Mouse (Mus musculus) liver, embryonic 11.5 days (tissue): ENCODE results near the gene Adk. TPM values are rescaled to one million over a fixed set of nuclear protein-coding genes. Genes with fewer than 3 reads are reported as not detected.

Source experiments
- ATAC-seq: fragments of 200-750 bp; cut with Nextera tagmentation; replicated peaks from 2 replicates; pipeline ENCODE4 v1.8.0; 2017; ENCODE audit warnings: moderate number of reproducible peaks, mild to moderate bottlenecking, moderate TSS enrichment, moderate library complexity; ENCODE audit not compliant: low FRiP score
- DNase-seq: peaks from one replicate; pipeline ENCODE4 v3.0.0-alpha.2; 2017; ENCODE audit warnings: low spot score
- H3K27ac ChIP-seq: fragments of 300-500 bp; sonication (generic); 2 replicates; pipeline ENCODE4 v1.5.1; 2014; ENCODE audit warnings: mild to moderate bottlenecking, low read depth, low read length, control low read depth
- H3K27me3 ChIP-seq: fragments of 300-500 bp; sonication (generic); replicated peaks from 2 replicates; pipeline ENCODE4 v1.6.1; 2014; ENCODE audit warnings: low read length, mixed read lengths; ENCODE audit not compliant: control insufficient read depth, insufficient read depth
- H3K36me3 ChIP-seq: fragments of 300-500 bp; sonication (generic); 2 replicates; pipeline ENCODE4 v1.6.1; 2014; ENCODE audit warnings: mild to moderate bottlenecking, low read length, moderate library complexity, mixed read lengths; ENCODE audit not compliant: control insufficient read depth, insufficient read depth
- H3K4me1 ChIP-seq: fragments of 300-500 bp; sonication (generic); replicated peaks from 2 replicates; pipeline ENCODE4 v1.6.1; 2014; ENCODE audit warnings: low read length, mixed read lengths; ENCODE audit not compliant: control insufficient read depth, insufficient read depth
- H3K4me2 ChIP-seq: fragments of 300-500 bp; sonication (generic); 2 replicates; pipeline ENCODE4 v1.6.1; 2014; ENCODE audit warnings: mild to moderate bottlenecking, control low read depth, moderate library complexity
- H3K4me3 ChIP-seq: fragments of 300-500 bp; sonication (generic); 2 replicates; pipeline ENCODE4 v1.5.1; 2014; ENCODE audit warnings: low read depth, low read length, control low read depth
- H3K9ac ChIP-seq: fragments of 300-500 bp; sonication (generic); 2 replicates; pipeline ENCODE4 v1.6.1; 2014; ENCODE audit warnings: low read depth, low read length, control low read depth
- H3K9me3 ChIP-seq: fragments of 300-500 bp; sonication (generic); 2 replicates; pipeline ENCODE4 v1.6.1; 2016; ENCODE audit warnings: low read length, inconsistent platforms, mixed read lengths; ENCODE audit not compliant: control insufficient read depth
- WGBS: fragments of 180-500 bp; shearing (Covaris S2); extraction: QIAGEN DNeasy Blood & Tissue Kit; methylation state at CpG from one replicate; pipeline ENCODE4 v1.1.7; 2014; 5-methylcytosine and 5-hydroxymethylcytosine counted together
- polyA plus RNA-seq: library from polyadenylated mRNA; unstranded; fragments of >200 nt; fragmentation: Nextera tagmentation; extraction: Ambion mirVana; gene quantifications from 2 replicates; pipeline ENCODE4 v1.2.1, GENCODE M21; 2014

Gene Adk
- polyA plus RNA-seq, 1 experiment from 2014 or later: 253 TPM

- Histone ChIP-seq H3K4me2 (peak overlapping the region; percentile 95), H3K27ac (peak overlapping the region; percentile 94; the same call in 1 of the 2 replicates), H3K4me3 (peak overlapping the region; percentile 74), H3K9ac (peak overlapping the region; percentile 87), H3K4me1 (peaks cover 3% of the 10 kb centered on the region; the same call in 1 of the 2 replicates), H3K36me3 (peaks cover 5% of the 10 kb centered on the region; the same call in 1 of the 2 replicates), H3K9me3 (no peaks in the 10 kb centered on the region), H3K27me3 (no peaks in the 10 kb centered on the region)
- DNase-seq: no peak
- WGBS: 9% methylated on average over 8 of the region's 8 CpGs
- ATAC-seq: no peak
Observed at GRCm38 (mm10) chr14:21053151-21053550, 777 bp downstream of the Adk start.

- 50% methylated on average over 7 of the region's 7 CpGs for WGBS
- H3K36me3 ChIP-seq: peaks cover 5% of the 10 kb centered on the region; the same call in 1 of the 2 replicates
- peaks cover 3% of the 10 kb centered on the region; the same call in 1 of the 2 replicates for H3K4me1 ChIP-seq
- peak overlapping the region; percentile 74 for H3K4me3 ChIP-seq
- peak overlapping the region; percentile 95 for H3K4me2 ChIP-seq
- DNase-seq (no peak), ATAC-seq (no peak)
- no peak overlapping the region for H3K27ac ChIP-seq
- no peaks in the 10 kb centered on the region for H3K27me3 ChIP-seq
- H3K9me3 ChIP-seq: no peaks in the 10 kb centered on the region
- H3K9ac ChIP-seq: no peak overlapping the region
Observed at GRCm38 (mm10) chr14:21053586-21053985, 1.2 kb downstream of the Adk start.

GRCm38 (mm10) chr14:21058972-21059371 is 6.6 kb downstream of the Adk start:
- no peak for ATAC-seq
- Histone ChIP-seq H3K9ac (no peak overlapping the region), H3K4me2 (no peak overlapping the region), H3K27ac (no peak overlapping the region), H3K4me1 (peaks cover 6% of the 10 kb centered on the region), H3K4me3 (no peak overlapping the region), H3K9me3 (no peaks in the 10 kb centered on the region), H3K27me3 (no peaks in the 10 kb centered on the region), H3K36me3 (peaks cover 5% of the 10 kb centered on the region; the same call in 1 of the 2 replicates)
- WGBS: 80% methylated on average over 2 of the region's 2 CpGs
- DNase-seq: no peak

DNA sequence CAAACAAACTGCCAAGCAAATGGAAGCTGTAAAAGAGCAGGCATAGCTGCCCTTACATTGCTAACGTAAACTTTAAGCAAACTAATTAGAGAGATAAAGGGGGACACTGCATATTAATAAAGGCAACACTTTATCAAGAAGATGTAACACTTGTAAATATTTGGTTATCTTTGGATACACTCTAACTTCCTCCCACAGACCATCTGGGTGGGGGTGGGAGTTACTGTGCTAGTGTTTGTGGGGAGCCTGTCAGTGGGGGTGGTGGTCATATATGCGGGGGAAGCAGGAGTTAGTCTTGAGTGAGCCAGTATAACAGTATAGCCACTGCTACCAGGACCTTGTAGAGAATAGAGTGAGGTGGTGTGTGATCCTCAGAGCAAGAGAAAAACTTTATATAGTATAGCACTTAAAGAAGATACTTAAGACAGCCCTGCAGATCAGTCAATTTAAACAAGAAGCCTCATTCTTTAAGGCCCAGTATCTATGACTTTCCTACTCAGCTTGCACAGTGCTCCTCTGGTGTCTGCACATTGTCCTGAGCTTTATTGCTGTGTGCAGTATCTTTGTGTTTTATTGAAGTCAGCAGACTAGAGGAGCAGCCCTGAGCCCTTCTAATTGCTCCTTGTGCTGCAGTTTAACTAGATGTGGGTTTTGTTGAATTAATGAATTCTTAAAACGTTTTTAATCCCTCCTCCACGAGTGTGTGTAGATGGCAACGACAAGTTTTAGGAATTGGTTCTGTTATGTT is 10.6 kb downstream of the Adk start:
- peak; percentile 68 for ATAC-seq
- WGBS: 47% methylated on average over 5 of the region's 5 CpGs
- H3K9me3 ChIP-seq: no peaks in the 10 kb centered on the region
- H3K27me3 ChIP-seq: no peaks in the 10 kb centered on the region
- no peak overlapping the region for H3K4me2 ChIP-seq
- H3K27ac ChIP-seq: peak overlapping the region; percentile 13; the same call in 1 of the 2 replicates
- H3K36me3 ChIP-seq: no peaks in the 10 kb centered on the region
- no peak overlapping the region for H3K4me3 ChIP-seq
- DNase-seq: no peak
- H3K4me1 ChIP-seq: peaks cover 19% of the 10 kb centered on the region
- no peak overlapping the region for H3K9ac ChIP-seq

- Histone ChIP-seq H3K27me3 (no peaks in the 10 kb centered on the region), H3K4me1 (peaks cover 19% of the 10 kb centered on the region), H3K4me3 (no peak overlapping the region), H3K36me3 (no peaks in the 10 kb centered on the region), H3K4me2 (no peak overlapping the region), H3K9ac (no peak overlapping the region), H3K9me3 (no peaks in the 10 kb centered on the region), H3K27ac (no peak overlapping the region)
- ATAC-seq (no peak), DNase-seq (no peak)
- 31% methylated on average over 1 of the region's 1 CpGs for WGBS
Observed at GRCm38 (mm10) chr14:21064321-21064720, 11.9 kb downstream of the Adk start.

DNA sequence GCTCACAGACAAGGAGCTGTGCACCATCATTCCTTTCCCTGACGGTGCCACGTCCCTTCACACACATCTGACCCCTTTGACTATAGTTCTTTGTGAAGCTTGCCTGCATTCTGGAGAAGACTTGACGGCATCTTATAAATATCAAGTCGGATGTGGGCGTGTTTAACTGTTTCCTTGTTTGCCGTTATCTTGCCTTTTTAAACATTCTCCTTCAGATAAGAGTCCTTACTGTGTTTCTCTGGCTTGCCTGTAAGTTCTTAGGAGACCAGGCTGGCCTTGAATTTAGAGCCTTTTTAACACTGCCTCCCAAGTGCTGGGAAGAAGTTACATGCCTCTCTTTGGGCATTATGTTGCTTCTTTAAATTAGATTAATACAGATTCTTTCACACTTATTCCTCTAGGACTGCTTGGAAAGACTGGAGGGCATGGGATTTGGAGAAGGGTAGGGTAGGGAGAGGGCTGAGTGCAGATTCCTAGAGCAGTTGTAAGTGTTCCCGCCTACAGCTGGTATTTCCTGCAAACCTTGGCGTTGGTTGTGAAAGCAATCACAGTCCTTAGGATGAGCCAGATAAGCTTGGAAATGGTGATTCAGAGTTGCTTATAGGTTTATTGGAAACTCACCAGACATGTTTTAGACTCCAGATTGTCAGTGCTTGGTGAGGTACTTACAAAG is 13.3 kb downstream of the Adk start:
- 26% methylated on average over 8 of the region's 8 CpGs for WGBS
- H3K4me2 ChIP-seq: peak overlapping the region; percentile 43
- H3K36me3 ChIP-seq: no peaks in the 10 kb centered on the region
- peaks cover 19% of the 10 kb centered on the region for H3K4me1 ChIP-seq
- H3K27me3 ChIP-seq: no peaks in the 10 kb centered on the region
- no peak overlapping the region for H3K4me3 ChIP-seq
- no peaks in the 10 kb centered on the region for H3K9me3 ChIP-seq
- no peak overlapping the region for H3K9ac ChIP-seq
- no peak for ATAC-seq
- 0 out of 2 replicates have a peak overlapping the region, but pooled peaks have one; percentile 36 for H3K27ac ChIP-seq
- DNase-seq: no peak

DNA sequence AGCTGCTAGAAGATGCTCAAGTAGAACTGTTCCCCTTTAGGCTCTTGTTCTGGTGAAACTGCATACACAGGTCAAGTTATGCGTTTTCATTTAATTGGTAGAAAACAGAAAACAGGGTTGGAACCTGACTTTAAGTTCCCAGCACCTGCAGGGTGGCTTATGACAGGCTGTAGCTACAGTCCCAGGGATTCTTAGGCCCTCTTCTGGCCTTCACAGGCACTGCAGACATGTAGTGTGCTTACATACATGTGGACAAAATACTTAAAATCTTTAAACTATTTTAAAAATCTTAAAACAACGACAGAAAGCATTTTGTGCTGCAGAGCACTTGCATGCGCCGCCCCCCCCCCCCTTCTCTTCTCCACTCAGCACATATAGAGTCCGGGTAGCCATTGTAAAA is 17.2 kb downstream of the Adk start:
- Histone ChIP-seq H3K36me3 (no peaks in the 10 kb centered on the region; the same call in 1 of the 2 replicates), H3K4me2 (no peak overlapping the region), H3K4me1 (peaks cover 25% of the 10 kb centered on the region), H3K27ac (no peak overlapping the region), H3K9ac (no peak overlapping the region), H3K9me3 (no peaks in the 10 kb centered on the region), H3K27me3 (no peaks in the 10 kb centered on the region), H3K4me3 (no peak overlapping the region)
- ATAC-seq: no peak
- WGBS: 87% methylated on average over 5 of the region's 5 CpGs
- DNase-seq: no peak

- no peaks in the 10 kb centered on the region for H3K27me3 ChIP-seq
- H3K9me3 ChIP-seq: no peaks in the 10 kb centered on the region
- H3K4me2 ChIP-seq: peak overlapping the region; percentile 85
- peak overlapping the region; percentile 80 for H3K9ac ChIP-seq
- peaks cover 41% of the 10 kb centered on the region for H3K4me1 ChIP-seq
- no peaks in the 10 kb centered on the region; the same call in 1 of the 2 replicates for H3K36me3 ChIP-seq
- ATAC-seq: peak; percentile 77
- no peak for DNase-seq
- H3K27ac ChIP-seq: peak overlapping the region; percentile 90
- WGBS: 14% methylated on average over 3 of the region's 3 CpGs
- H3K4me3 ChIP-seq: peak overlapping the region; percentile 73; the same call in 1 of the 2 replicates
Observed at GRCm38 (mm10) chr14:21073981-21074380, 21.6 kb downstream of the Adk start.
